Mouse (Mus musculus): ENCODE data around the gene Kank3.
"Not testable (repeated sequence)": the region's sequence is repeated elsewhere in the genome, so short reads cannot be mapped to it uniquely, and the experiment has no call there.

The Kank3 gene

DNA sequence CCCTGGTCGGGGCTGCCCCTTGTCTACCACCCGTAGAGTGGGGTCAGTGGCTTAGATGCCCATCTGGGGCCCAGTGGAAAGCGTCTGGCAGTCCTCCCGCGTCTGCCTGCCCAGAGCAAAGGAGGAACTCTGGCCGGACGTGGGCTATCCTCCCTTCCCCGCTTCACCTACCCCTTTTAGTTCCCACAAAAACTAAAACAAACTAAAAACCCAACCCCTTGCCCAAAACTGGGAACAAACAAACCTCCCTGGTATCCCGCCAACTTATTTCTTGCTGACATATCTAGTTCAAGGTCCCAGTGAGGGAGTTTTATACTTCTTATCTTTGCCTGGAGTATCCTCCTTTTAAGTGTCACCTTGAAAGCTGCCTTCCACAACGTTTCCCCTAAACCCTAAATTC, 2.1 kb upstream of the Kank3 start:
- DNase-seq = no peak

DNA sequence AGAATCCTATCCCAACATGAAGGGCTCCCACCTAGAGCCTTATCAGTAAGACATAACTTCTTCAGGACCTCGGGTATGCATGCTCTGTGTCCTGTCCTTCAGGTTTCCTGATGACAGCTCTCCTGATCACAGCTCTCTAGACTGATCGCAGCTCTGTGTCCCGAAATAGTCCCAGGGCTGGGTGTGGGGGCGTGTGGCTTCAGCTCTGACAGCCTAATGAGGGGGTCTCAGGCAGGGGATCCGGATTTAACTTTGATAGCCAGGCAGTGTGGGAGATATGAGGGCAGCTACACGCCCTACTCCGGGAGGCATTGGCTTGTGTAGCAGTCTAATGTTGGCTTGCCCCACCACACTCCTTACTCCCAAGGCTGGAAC, 810 bp downstream of the Kank3 start:
- no peak for DNase-seq

- DNase-seq = no peak
Observed at GRCm38 (mm10) chr17:33812475-33812874, 2.2 kb downstream of the Kank3 start.

DNA sequence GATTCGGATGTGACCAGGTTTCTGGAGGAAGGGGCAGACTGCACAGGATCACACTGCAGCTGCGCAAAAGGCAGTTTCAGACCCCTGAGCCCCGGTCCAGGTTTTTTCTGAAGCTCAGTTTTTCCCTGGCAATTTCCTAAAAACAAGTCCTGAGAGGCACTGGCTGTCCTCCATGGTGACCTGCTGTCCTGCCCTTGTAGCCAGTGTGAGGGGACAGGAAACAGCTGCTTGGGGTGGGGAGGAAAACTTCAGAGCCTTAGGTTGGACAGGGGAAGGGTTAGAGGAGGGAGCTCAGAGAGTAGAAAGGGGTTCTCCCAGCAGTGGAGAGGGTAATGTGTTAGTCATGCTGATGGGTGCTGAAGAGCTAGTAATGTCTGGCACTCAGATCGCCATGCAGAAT, 2.7 kb downstream of the Kank3 start:
- no peak for DNase-seq

GRCm38 (mm10) chr17:33815399-33815798, 5.1 kb downstream of the Kank3 start:
- DNase-seq = no peak

GRCm38 (mm10) chr17:33816612-33817011, 6.3 kb downstream of the Kank3 start:
- DNase-seq = no peak

GRCm38 (mm10) chr17:33817184-33817968, 7.1 kb downstream of the Kank3 start:
- peak; percentile 99 for DNase-seq

GRCm38 (mm10) chr17:33817969-33818643, 7.8 kb downstream of the Kank3 start:
- no peak for DNase-seq

- no peak for DNase-seq
Observed at GRCm38 (mm10) chr17:33822436-33822959, 12.2 kb downstream of the Kank3 start.

DNA sequence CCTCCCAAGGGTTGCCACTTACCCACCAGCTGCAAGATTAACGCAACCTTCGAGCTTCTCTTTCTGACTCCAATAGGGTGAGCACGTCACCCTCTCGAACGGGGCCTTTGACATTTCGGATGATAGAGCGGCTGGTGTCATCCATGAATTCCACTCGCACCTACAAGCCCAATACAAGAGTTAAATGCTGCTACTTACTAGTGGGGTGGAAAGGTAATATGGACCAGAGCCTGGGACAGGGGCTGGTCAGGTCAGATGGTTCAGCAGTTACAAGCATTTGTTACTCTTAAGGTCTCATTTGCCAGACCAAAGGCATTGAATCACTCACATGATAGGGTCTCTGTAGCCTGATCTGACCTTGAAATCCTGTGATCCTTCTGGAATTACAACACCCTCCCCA, 12.9 kb downstream of the Kank3 start:
- DNase-seq = not testable (repeated sequence)

DNA sequence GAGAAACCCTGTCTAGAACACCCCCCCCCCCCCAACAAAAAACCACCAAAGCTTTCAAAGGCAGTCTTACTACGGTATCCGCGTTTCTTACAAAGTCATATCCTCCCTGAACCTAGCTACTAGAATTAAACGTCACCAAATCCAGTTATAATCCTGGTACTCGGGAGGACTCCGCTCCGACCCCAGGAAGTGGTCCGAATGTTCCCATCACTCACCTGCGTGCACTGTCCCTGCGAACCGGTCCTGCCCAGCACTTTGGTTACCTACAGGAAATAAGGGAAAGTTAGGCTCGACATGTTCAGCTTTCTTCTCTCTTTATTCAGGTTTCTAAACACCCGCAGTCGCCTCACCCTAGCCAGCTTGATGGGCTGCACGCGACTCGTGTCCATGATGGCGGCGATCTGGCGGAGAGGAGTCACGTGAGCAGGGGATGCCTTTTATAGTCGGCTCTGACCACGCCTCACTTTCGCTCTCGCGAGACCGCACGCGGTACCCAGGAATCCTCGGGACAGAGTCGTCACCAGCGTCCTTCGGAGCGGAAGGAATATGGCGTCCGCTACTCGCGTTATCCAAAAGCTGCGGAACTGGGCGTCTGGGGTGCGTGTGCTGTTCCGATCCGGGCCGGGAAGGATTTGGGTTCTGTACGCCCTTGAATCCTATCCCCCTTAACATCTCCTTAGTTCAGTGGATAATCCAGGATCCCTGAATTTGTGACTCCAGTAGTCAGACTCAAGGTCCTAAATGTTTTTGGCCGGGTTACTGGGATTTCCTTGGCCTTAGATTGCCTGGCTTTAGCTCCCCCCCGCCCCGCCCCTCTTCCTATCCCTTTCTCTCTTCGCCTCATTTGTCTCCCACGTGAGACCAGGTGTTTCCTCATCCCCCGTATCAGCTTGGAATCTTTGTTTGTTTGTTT, 14.0 kb downstream of the Kank3 start, which contains the start of the genes Rps28 and Ndufa7:
Rps28 (minus strand) TSS at position 479 of the 913 bp plus-strand sequence.
Ndufa7 (plus strand) TSS at position 489 of the 913 bp plus-strand sequence.
- peak; percentile 97 for DNase-seq

GRCm38 (mm10) chr17:33824997-33825330, 14.6 kb downstream of the Kank3 start:
- not testable (repeated sequence) for DNase-seq

DNA sequence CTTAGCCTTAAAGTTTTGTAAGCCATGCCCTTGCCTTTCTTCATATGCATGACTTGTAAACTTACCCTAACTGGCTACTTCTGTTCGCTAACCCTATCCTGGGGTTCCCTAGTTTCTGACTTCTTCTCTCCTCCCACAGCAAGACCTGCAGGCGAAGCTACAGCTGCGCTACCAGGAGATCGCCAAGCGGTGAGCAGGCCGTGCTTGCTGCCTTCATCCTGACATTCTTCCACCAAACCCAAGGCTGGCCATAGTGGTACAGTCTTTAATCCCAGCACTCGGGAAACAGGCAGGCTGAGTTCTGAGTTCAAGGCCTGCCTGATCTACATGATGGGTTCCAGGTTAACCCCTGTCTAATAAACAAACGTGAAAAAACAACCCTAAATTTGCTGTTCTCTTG, 15.1 kb downstream of the Kank3 start:
- no peak for DNase-seq

DNA sequence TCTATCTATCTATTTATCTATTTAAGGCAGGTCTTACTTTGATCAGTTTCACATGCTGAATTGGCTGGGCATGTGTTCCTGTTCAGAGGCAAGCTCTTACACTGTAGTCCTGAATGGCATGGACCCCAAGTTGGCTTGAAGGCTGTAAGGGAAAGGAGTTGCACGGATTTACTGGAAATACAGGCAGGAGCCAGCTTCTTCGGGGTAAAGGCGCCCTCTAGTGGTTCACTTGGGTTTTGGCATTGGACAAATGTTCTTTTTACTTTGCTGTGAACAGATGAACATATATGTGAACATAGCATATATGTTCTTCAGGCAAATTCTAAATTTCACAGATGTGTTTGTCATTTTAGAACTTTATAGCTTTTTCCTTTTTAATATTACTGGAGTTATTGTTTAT, 16.5 kb downstream of the Kank3 start:
- peak; percentile 85 for DNase-seq

DNA sequence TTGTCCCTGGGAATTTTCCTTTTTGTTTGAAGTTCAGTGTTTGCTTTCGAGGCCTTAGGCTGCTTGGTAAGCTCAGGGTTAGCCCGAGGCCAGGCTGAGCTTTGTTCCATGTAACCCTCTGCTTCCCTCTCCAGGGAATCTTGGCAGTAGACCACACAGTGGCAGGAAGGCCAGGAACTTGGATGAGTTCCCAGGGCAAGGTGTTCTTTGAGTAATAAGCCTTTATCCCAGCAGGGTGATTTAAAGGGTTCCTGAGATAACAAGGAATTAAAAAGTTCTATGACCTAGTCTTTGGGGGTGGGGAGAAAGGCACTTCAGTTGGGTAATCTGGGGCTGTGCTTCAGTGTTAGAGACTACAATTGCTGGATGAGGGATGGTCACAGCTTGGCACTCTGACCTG, 18.6 kb downstream of the Kank3 start:
- DNase-seq = no peak

DNA sequence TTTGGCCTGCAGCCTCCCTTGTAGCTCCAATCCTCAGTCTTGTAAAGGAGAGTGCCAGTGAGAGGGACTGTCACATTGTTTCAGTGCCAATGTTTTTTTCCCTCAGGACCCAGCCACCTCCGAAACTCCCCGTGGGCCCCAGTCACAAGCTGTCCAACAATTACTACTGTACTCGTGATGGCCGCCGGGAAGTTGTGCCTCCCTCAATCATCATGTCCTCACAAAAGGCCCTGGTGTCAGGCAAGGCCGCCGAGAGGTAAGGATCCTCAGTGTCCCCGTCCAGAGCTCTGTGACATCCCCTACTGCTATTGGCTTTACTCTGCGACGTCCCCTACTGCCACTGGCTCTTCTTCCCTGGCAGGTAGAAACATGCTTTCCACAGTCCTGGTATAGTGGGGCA, 19.2 kb downstream of the Kank3 start:
- DNase-seq = no peak

DNA sequence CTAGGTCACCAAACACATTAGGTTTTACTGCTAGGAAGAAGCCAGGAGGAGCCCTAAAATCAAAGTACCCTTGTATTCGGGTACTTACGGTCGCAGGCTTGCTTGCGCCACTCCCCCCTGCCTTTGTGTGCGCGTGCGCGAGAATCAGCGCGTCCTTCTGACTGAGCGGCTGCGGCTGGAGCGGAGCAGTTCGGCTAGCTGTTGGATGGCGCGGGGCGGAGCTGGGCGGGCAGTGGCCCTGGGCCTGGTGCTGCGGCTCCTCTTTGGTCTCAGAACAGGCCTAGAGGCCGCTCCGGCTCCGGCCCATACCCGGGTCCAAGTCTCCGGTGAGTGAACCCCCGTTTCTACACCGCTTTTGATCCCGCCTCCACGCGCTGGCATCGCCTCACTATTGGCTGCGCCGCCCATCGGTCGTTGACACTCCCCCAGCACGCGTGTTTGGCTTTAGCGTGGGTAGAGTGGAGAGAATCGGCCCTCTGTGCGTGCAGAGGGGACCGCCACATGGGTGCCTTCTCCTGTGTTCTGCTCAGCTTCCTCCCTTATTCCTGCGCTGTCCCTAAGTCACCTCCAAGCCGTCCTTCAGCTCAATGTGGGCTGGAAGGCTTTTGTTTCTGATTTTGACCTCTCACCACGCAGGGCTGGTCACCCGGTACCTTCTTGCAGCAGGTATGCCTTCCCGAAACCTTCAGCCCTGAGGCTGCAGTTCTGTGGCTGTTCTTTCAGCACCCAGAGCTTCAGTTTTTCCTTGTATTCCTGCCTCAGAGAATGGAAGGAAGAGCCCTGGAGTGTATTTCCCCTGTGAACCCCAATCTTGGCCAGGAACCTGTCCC, 32.9 kb downstream of the Kank3 start, which contains the start of gene Cd320:
Cd320 (plus strand) TSS at position 126 of the 830 bp plus-strand sequence.
- DNase-seq = peak; percentile 95

DNA sequence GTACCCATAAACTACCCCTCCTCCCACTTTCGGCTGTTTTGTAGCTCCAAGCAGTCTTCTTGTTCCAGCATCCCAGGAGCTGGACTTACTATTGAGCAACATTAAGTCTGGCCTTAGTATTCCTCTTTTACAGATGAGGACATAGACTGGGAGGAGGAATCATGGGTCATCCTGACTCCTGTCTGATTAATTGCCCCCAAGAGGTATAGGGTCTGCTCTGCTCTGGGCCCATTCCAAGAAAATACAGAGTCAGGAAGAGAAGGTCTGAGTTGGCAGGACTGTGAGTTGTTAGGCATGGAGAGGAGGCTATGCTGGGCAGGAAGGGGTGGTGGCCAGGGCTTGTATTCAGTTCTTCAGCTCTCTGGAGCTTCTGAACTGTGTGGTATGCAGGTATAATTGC, 33.9 kb downstream of the Kank3 start:
- DNase-seq = no peak

DNA sequence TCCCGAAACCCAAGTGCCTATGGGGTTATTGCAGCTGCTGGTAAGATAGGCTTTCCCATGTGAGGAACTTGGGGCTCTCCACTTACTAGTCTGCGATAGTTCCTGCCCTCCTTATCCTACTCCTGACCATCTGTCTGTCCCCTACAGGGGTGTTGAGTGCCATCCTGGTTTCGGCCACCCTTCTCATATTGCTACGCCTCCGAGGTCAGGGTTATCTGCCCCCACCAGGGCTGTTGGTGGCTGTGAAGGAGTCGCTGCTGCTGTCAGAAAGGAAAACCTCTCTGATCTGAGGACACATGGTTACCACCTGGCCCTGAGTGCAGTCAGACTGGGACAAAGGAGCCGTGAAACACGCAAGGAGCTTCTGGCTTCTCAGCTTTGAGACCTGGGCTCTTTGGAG, 37.8 kb downstream of the Kank3 start:
- no peak for DNase-seq

- DNase-seq = no peak
Observed at GRCm38 (mm10) chr17:33851331-33851730, 41.0 kb downstream of the Kank3 start.

DNA sequence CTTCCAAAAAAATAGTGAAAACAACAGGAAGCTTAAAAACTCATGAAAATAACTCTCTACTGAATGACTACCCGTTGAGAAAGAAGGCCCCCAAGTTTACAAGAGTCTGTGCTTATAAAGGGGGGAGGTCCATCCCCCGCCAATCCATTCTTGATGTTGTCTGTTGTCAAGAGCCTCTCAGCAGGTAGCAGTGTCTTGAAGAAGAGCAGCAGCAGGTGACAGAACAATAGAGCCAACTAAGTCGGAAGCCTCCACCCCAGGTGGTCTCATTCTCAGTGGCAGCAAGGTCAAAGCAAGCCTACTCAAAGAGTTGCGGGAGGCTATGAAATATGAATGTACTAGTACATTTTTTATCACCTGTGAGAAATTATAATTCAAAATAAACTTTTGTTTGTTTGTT, 47.5 kb downstream of the Kank3 start:
- no peak for DNase-seq

All from embryo, embryonic 11 days (tissue).